Mouse (Mus musculus) stomach, adult 2 months (tissue): ENCODE data around the gene Scamp2. TPM values are rescaled to one million over a fixed set of nuclear protein-coding genes. Genes with fewer than 3 reads are reported as not detected.

ENCODE experiments used
- polyA plus RNA-seq: library from polyadenylated mRNA; depleted of rRNA; stranded (reverse); fragments of >200 nt; gene quantifications from 2 replicates; pipeline ENCODE4 v1.2.3, GENCODE M21; 2012; rRNA removed

The Scamp2 gene
- polyA plus RNA-seq: 81.0 and 84.8 TPM in 2 replicates

GRCm38 (mm10) chr9:57560861-57561710 lies at the start of gene Scamp2:
Scamp2 (plus strand) TSS chr9:57560943.

DNA sequence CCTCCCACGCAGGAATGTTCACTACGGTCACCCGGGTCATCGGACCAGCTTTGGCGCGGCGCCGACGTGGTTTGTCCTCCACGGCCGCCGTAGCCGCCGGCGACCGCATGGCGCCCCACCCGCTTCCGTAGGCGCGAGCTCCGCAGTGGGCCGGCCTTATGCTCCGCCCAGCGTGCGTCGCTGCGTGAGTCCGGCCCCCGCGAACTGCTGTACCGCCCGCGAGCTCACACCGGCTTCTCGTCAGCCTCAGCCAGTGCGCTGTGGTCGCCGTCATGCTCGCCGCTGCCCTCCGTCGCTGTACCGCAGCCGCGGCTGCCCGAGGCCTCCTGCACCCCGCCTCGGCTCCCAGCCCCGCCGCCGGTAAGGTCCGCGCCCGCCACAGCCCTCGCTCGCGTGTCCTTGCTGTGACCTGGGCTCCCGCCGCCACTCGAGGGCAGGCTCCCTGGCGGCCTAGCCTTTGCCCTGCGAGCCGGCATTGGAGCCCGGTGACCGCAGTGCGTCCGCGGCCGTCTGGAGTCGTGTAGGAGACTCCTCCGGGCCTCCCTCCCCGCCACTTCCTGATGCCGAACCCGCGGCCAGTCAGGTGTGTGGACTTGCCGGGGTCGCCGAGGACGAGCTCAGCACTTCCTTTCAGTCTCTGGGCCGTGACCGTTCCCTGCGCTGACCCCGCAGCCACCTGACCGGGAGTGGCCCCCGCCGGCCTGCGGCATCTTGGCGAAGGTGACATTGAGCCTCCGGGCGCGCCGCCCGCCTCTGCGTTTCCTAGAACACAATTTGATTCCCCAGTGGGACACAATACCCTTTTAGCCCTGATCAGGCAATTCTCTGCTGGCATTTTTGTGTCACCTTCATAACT lies 39.5 kb upstream of the Scamp2 start, which contains the start of gene Cox5a:
TSS of gene Cox5a (plus strand) at position 219 of the 856 bp plus-strand sequence.

GRCm38 (mm10) chr9:57537044-57537727 lies 23.6 kb upstream of the Scamp2 start, which contains the start of gene Fam219b:
Fam219b (plus strand) TSS chr9:57537528.

DNA sequence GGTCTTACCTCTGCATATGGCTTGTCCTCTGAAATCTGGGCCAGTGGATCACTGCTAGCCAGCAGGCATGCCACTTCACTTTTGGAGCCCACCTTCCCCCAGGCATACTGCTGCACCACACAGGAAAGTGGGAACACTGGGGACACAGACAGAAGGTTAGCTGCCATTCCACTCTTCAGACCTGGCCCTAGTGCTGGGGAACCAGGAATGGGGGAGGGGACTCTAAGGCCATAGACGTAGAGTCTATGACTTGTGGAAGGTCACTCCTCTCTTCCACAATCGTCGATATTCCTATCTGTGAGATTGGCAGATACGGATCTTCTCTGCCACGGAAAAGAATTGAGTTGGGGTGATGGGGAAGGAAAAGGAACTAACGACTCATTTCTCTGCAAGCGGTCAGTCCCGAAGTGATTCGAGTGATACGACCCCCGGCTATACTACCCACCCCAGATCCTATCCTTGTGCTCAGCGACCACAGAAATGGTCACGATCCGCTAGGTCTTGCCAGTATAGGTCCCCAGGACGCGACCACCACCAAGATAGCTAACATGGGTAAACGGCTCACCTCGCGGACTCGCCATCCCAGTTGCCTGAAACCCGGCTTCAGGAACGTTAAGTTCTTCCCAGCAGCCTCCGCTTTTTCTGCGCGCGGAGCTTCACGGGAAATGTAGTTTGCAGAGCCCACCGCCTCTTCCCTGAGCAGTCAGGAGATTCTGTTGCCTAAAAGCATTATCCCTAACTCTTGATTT lies 8.4 kb upstream of the Scamp2 start, which contains the start of gene Mpi:
TSS of gene Mpi (minus strand) at position 625 of the 749 bp plus-strand sequence.

GRCm38 (mm10) chr9:57589224-57590126 lies 28.7 kb downstream of the Scamp2 start, which contains the start of gene Ulk3:
Ulk3 (plus strand) TSS chr9:57589452.

GRCm38 (mm10) chr9:57606139-57606851 lies 45.6 kb downstream of the Scamp2 start, which contains the start of gene Cplx3:
Cplx3 (minus strand) TSS chr9:57606281.

GRCm38 (mm10) chr9:57620674-57621073 lies 59.9 kb downstream of the Scamp2 start, which contains the start of gene Lman1l:
Lman1l (minus strand) TSS chr9:57620774.

Other genes with a start within 250 kb of the Scamp2 start
- 11.3 and 13.6 TPM in 2 replicates for gene Ppcdc, start 120.8 kb upstream of the Scamp2 start, polyA plus RNA-seq
- gene Scamp5, start 92.9 kb upstream of the Scamp2 start, polyA plus RNA-seq: 88.3 and 88.9 TPM in 2 replicates
- gene Rpp25, start 56.9 kb upstream of the Scamp2 start, polyA plus RNA-seq: 22.3 and 50.0 TPM in 2 replicates
- gene Cox5a, start 39.7 kb upstream of the Scamp2 start, polyA plus RNA-seq: 691 and 1,877 TPM in 2 replicates
- gene Fam219b, start 23.4 kb upstream of the Scamp2 start, polyA plus RNA-seq: 9.5 and 15.0 TPM in 2 replicates
- 25.2 and 25.4 TPM in 2 replicates for gene Mpi, start 8.2 kb upstream of the Scamp2 start, polyA plus RNA-seq
- gene Ulk3, start 28.5 kb downstream of the Scamp2 start, polyA plus RNA-seq: 9.4 and 12.5 TPM in 2 replicates
- not detected in 2 replicates for gene Cplx3, start 45.3 kb downstream of the Scamp2 start, polyA plus RNA-seq
- gene Lman1l, start 59.8 kb downstream of the Scamp2 start, polyA plus RNA-seq: 0.11 TPM in 1 of 2 replicates, not detected in the other
- 31.6 and 41.5 TPM in 2 replicates for gene Csk, start 92.7 kb downstream of the Scamp2 start, polyA plus RNA-seq
- 0.21 TPM in 1 of 2 replicates, not detected in the other for gene Cyp1a2, start 122.8 kb downstream of the Scamp2 start, polyA plus RNA-seq
- gene Cyp1a1, start 127.0 kb downstream of the Scamp2 start, polyA plus RNA-seq: 0.16 and 0.34 TPM in 2 replicates
- 2.8 and 3.7 TPM in 2 replicates for gene Edc3, start 147.6 kb downstream of the Scamp2 start, polyA plus RNA-seq
- 30.1 and 43.6 TPM in 2 replicates for gene Clk3, start 204.9 kb downstream of the Scamp2 start, polyA plus RNA-seq